Mouse (Mus musculus) urinary bladder, postnatal 14 days (tissue): Measurements from ENCODE around the gene Pcgf6.

Source experiments
- DNase-seq: peaks from one replicate; pipeline ENCODE4 v3.0.0; 2021; ENCODE audit warnings: low spot score

Pcgf6 gene

GRCm38 (mm10) chr19:47050271-47051032 lies at the start of gene Pcgf6:
Gene Pcgf6 (minus strand): TSS chr19:47050906.
- peak; percentile 84 for DNase-seq

GRCm38 (mm10) chr19:47090550-47091156 lies 39.9 kb upstream of the Pcgf6 start, which contains the start of the genes Usmg5 and Pdcd11:
Gene Usmg5 (minus strand): TSS chr19:47090647.
Gene Pdcd11 (plus strand): TSS chr19:47090768.
- peak; percentile 96 for DNase-seq

GRCm38 (mm10) chr19:47089718-47090525 lies 39.2 kb upstream of the Pcgf6 start:
- no peak for DNase-seq

- no peak for DNase-seq
These were observed 37.5 kb upstream of the Pcgf6 start for GRCm38 (mm10) chr19:47088226-47088625.

- DNase-seq = peak; percentile 86
These were observed 17.4 kb upstream of the Pcgf6 start for GRCm38 (mm10) chr19:47067924-47068611.

GRCm38 (mm10) chr19:47067096-47067882 lies 16.6 kb upstream of the Pcgf6 start, which contains the start of gene Taf5:
Gene Taf5 (plus strand): TSS chr19:47067746.
- DNase-seq = peak; percentile 98

- DNase-seq = no peak
These were observed 15.2 kb upstream of the Pcgf6 start for GRCm38 (mm10) chr19:47065860-47066259.

GRCm38 (mm10) chr19:47057684-47058083 lies 7.0 kb upstream of the Pcgf6 start:
- no peak for DNase-seq

GRCm38 (mm10) chr19:47053471-47053870 lies 2.8 kb upstream of the Pcgf6 start:
- peak; percentile 35 for DNase-seq

- no peak for DNase-seq
These were observed 2.2 kb upstream of the Pcgf6 start for GRCm38 (mm10) chr19:47052927-47053326.

GRCm38 (mm10) chr19:47049840-47050239 lies 866 bp downstream of the Pcgf6 start:
- no peak for DNase-seq

- DNase-seq = no peak
These were observed 1.6 kb downstream of the Pcgf6 start for GRCm38 (mm10) chr19:47049061-47049460.

- DNase-seq = no peak
These were observed 3.4 kb downstream of the Pcgf6 start for GRCm38 (mm10) chr19:47047236-47047833.

- DNase-seq = no peak
These were observed 4.4 kb downstream of the Pcgf6 start for GRCm38 (mm10) chr19:47046343-47046742.

- no peak for DNase-seq
These were observed 7.1 kb downstream of the Pcgf6 start for GRCm38 (mm10) chr19:47043608-47044007.

GRCm38 (mm10) chr19:47040720-47041473 lies 9.8 kb downstream of the Pcgf6 start:
- no peak for DNase-seq

- no peak for DNase-seq
These were observed 14.1 kb downstream of the Pcgf6 start for GRCm38 (mm10) chr19:47036596-47036995.

GRCm38 (mm10) chr19:47034916-47035315 lies 15.8 kb downstream of the Pcgf6 start:
- no peak for DNase-seq

- DNase-seq = no peak
These were observed 18.9 kb downstream of the Pcgf6 start for GRCm38 (mm10) chr19:47031770-47032169.

GRCm38 (mm10) chr19:47029796-47030195 lies 20.9 kb downstream of the Pcgf6 start:
- DNase-seq = no peak
